ENCODE assay signal across 25 mouse cellular contexts in the genomic region with DNA sequence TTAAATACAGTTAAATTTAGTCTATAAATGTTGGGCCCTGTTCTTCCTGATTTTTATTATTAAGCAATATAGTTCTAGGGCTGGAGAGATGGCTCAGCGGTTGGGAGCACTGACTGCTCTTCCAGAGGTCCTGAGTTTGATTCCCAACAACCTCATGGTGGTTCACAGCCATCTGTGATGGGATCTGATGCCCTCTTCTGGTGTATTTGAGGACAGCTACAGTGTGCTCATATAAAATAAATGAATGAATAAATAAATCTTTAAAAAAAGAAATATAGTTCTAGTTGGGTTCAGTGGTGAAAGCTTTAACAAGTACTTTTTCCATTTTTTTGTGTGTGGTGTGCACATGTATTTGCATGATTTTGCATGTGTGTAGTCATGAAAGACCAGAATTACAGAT. TPM values are rescaled to one million over a fixed set of nuclear protein-coding genes. Genes with fewer than 3 reads are reported as not detected.
DNase-seq lines count a peak whose midpoint lies in the region; ATAC-seq and TF ChIP-seq lines count a peak whose summit lies in the region.
"Had no signal": no experiment of that assay in that cellular context is flagged by ENCODE, and none has a peak within 500 bp of the region (broad histone marks: within the 10 kb centered on the region; RNA-seq: fewer than 3 reads in every experiment).

No protein-coding gene starts in this region.

- in situ Hi-C loops in CH12.LX (cut with MboI; ENCODE audit: low pct_ligation_motif_present, low pct_unique_long_range_greater_than_20kb, low sequenced_read_pairs) (no loop called here), Patski (cut with MboI; ENCODE audit: low pct_unique_long_range_greater_than_20kb) (no loop called here)

- H3K36me3 ChIP-seq in heart, postnatal 0 days (replicated peaks; ENCODE audit: control insufficient read depth, insufficient read depth, low read length): no peaks in the 10 kb centered on the region
- peaks cover 39% of the 10 kb centered on the region for H3K36me3 ChIP-seq in liver, postnatal 0 days (replicated peaks; ENCODE audit: insufficient read depth, low read length)
- no peaks in the 10 kb centered on the region for H3K36me3 ChIP-seq in liver, embryonic 11.5 days (ENCODE audit: control insufficient read depth, insufficient read depth, low read length)
- no peaks in the 10 kb centered on the region for H3K36me3 ChIP-seq in CH12.LX (replicated peaks in 1 of 2; ENCODE audit: control insufficient read depth in 1 of 2, insufficient read depth in 1 of 2, low read length in 1 of 2)
- H3K36me3 ChIP-seq: embryonic facial prominence, embryonic 10.5 days; forebrain, embryonic 15.5 days; heart, embryonic 15.5 days; hindbrain, embryonic 10.5 days; limb, embryonic 10.5 days; lung, embryonic 15.5 days had no signal

- TF ChIP-seq EP300 in heart, postnatal 0 days (IDR thresholded peaks at IDR 0.05; ENCODE audit: low read depth): no peak
- no peak for TF ChIP-seq EP300 in liver, postnatal 0 days (IDR thresholded peaks at IDR 0.05; ENCODE audit: low read depth)
- TF ChIP-seq EP300 in CH12.LX (IDR thresholded peaks at IDR 0.05; ENCODE audit: low read length): no peak

- H3K9ac ChIP-seq in heart, postnatal 0 days (replicated peaks; ENCODE audit: low read depth, low read length): no peak overlapping the region
- no peak overlapping the region for H3K9ac ChIP-seq in liver, postnatal 0 days (replicated peaks)
- no peak overlapping the region for H3K9ac ChIP-seq in liver, embryonic 11.5 days (ENCODE audit: low read depth, low read length)
- H3K9ac ChIP-seq in CH12.LX (ENCODE audit: insufficient read depth, low read depth): no peak overlapping the region
- H3K9ac ChIP-seq: forebrain, embryonic 15.5 days; heart, embryonic 15.5 days; lung, embryonic 15.5 days had no signal

- no peak overlapping the region for H3K27ac ChIP-seq in heart, postnatal 0 days (ENCODE audit: low read depth)
- H3K27ac ChIP-seq in liver, postnatal 0 days (ENCODE audit: low read depth): no peak overlapping the region
- no peak overlapping the region for H3K27ac ChIP-seq in liver, embryonic 11.5 days (ENCODE audit: low read depth, low read length)
- no peak overlapping the region for H3K27ac ChIP-seq in CH12.LX (ENCODE audit: insufficient read depth, low read depth)
- H3K27ac ChIP-seq: embryonic facial prominence, embryonic 10.5 days; forebrain, embryonic 15.5 days; heart, embryonic 15.5 days; hindbrain, embryonic 10.5 days; limb, embryonic 10.5 days; lung, embryonic 15.5 days; macrophage had no signal

- TF ChIP-seq POLR2A in CH12.LX (IDR thresholded peaks at IDR 0.05; ENCODE audit: low read depth, low read length): no peak

- no peak for DNase-seq in heart, postnatal 0 days (ENCODE audit: low spot score)
- DNase-seq in heart, postnatal 25 days (ENCODE audit: low spot score): no peak
- DNase-seq in liver, postnatal 0 days: no peak
- no peak for DNase-seq in liver, embryonic 11.5 days (ENCODE audit: low spot score)
- DNase-seq in CH12.LX (ENCODE audit: extremely low read depth) (no peak), Patski (ENCODE audit: low read depth, low spot score) (no peak)
- DNase-seq in embryo, embryonic 10.5 days (ENCODE audit: low spot score): no peak
- no peak for DNase-seq in embryo, embryonic 11 days
- DNase-seq: B cell, adult 2 months; cerebellum, adult 18-20 months; cerebellum, postnatal 25 days; gastrocnemius, postnatal 25 days; kidney, postnatal 4 days; liver; right cerebral cortex, postnatal 14 days; spleen, adult 18-20 months had no signal

- H3K9me3 ChIP-seq in heart, postnatal 0 days (replicated peaks; ENCODE audit: control insufficient read depth, low read length): no peaks in the 10 kb centered on the region
- no peaks in the 10 kb centered on the region for H3K9me3 ChIP-seq in liver, postnatal 0 days (ENCODE audit: low read length)
- H3K9me3 ChIP-seq in liver, embryonic 11.5 days (ENCODE audit: control insufficient read depth, low read length): no peaks in the 10 kb centered on the region
- H3K9me3 ChIP-seq in CH12.LX (replicated peaks; ENCODE audit: low read length): no peaks in the 10 kb centered on the region
- H3K9me3 ChIP-seq: embryonic facial prominence, embryonic 10.5 days; forebrain, embryonic 15.5 days; heart, embryonic 15.5 days; hindbrain, embryonic 10.5 days; limb, embryonic 10.5 days; lung, embryonic 15.5 days had no signal

- 52% methylated on average over 1 of the region's 1 CpGs for WGBS in heart, postnatal 0 days
- 56% methylated on average over 1 of the region's 1 CpGs for WGBS in liver, postnatal 0 days (ENCODE audit: insufficient replicate concordance)
- 37% methylated on average over 1 of the region's 1 CpGs for WGBS in liver, embryonic 11.5 days

- TF ChIP-seq RAD21 in CH12.LX (IDR thresholded peaks at IDR 0.05; ENCODE audit: low read depth, low read length): peak; percentile 24

- H3K4me1 ChIP-seq in heart, postnatal 0 days (ENCODE audit: control insufficient read depth, insufficient read depth): no peaks in the 10 kb centered on the region
- no peaks in the 10 kb centered on the region for H3K4me1 ChIP-seq in liver, postnatal 0 days (ENCODE audit: insufficient read depth)
- no peaks in the 10 kb centered on the region for H3K4me1 ChIP-seq in liver, embryonic 11.5 days (replicated peaks; ENCODE audit: control insufficient read depth, insufficient read depth, low read length)
- no peaks in the 10 kb centered on the region for H3K4me1 ChIP-seq in CH12.LX (ENCODE audit: control insufficient read depth in 1 of 2, insufficient read depth in 2 of 2)
- H3K4me1 ChIP-seq: embryonic facial prominence, embryonic 10.5 days; forebrain, embryonic 15.5 days; heart, embryonic 15.5 days; hindbrain, embryonic 10.5 days; limb, embryonic 10.5 days; lung, embryonic 15.5 days had no signal

- POLR2A ChIA-PET in Patski (lab: Charles Lee): no interaction called here

- H3K4me3 ChIP-seq in heart, postnatal 0 days (ENCODE audit: low read depth, low read length): no peak overlapping the region
- H3K4me3 ChIP-seq in liver, postnatal 0 days (ENCODE audit: low read depth, low read length): no peak overlapping the region
- no peak overlapping the region for H3K4me3 ChIP-seq in liver, embryonic 11.5 days (ENCODE audit: low read depth, low read length)
- no peak overlapping the region for H3K4me3 ChIP-seq in CH12.LX (replicated peaks in 1 of 3; ENCODE audit: low read depth in 2 of 3, low read length in 2 of 3, poor library complexity in 1 of 3)
- H3K4me3 ChIP-seq: embryonic facial prominence, embryonic 10.5 days; forebrain, embryonic 15.5 days; heart, embryonic 15.5 days; hindbrain, embryonic 10.5 days; limb, embryonic 10.5 days; lung, embryonic 15.5 days had no signal

- H3K4me2 ChIP-seq in heart, postnatal 0 days (ENCODE audit: low read depth, low read length): no peak overlapping the region
- H3K4me2 ChIP-seq in liver, postnatal 0 days (ENCODE audit: low read depth, low read length): no peak overlapping the region
- H3K4me2 ChIP-seq in liver, embryonic 11.5 days: no peak overlapping the region
- H3K4me2 ChIP-seq in CH12.LX (ENCODE audit: insufficient read depth, low read depth, poor library complexity, severe bottlenecking): no peak overlapping the region
- H3K4me2 ChIP-seq: forebrain, embryonic 15.5 days; heart, embryonic 15.5 days; lung, embryonic 15.5 days had no signal

- H3K79me2 ChIP-seq in CH12.LX (replicated peaks; ENCODE audit: control insufficient read depth, extremely low read depth, insufficient read depth, poor library complexity, severe bottlenecking): no peaks in the 10 kb centered on the region

- peak; percentile 22; the same call in 1 of the 2 replicates for TF ChIP-seq CTCF in heart, postnatal 0 days (IDR thresholded peaks at IDR 0.05; ENCODE audit: low read depth)
- peak; percentile 38; the same call in 1 of the 2 replicates for TF ChIP-seq CTCF in liver, postnatal 0 days (IDR thresholded peaks at IDR 0.05; ENCODE audit: low read depth)
- TF ChIP-seq CTCF in CH12.LX (conservative IDR thresholded peaks at IDR 0.05 in 1 of 2, IDR thresholded peaks at IDR 0.05 in 1 of 2; ENCODE audit: low read depth in 2 of 2, low read length in 2 of 2) (peak in 1 of 2 experiments; percentile 48; a peak in 2 of 4 replicates), Patski (IDR thresholded peaks at IDR 0.05) (peak; percentile 54)

- no peak for ATAC-seq in heart, postnatal 0 days (ENCODE audit: insufficient read depth, low read depth)
- ATAC-seq in liver, postnatal 0 days: no peak
- ATAC-seq in liver, embryonic 11.5 days (replicated peaks; ENCODE audit: low FRiP score): no peak
- no peak for ATAC-seq in Patski
- ATAC-seq: forebrain, embryonic 15.5 days; hindbrain, embryonic 16.5 days; intestine, embryonic 16.5 days had no signal

- CTCF ChIA-PET in Patski (lab: Charles Lee): no interaction called here

- intact Hi-C loops in heart, postnatal 25 days (cut with DNase I): no loop called here

- H3K27me3 ChIP-seq in heart, postnatal 0 days (ENCODE audit: control insufficient read depth, insufficient read depth, low read length): no peaks in the 10 kb centered on the region
- no peaks in the 10 kb centered on the region for H3K27me3 ChIP-seq in liver, postnatal 0 days (ENCODE audit: insufficient read depth, low read length)
- no peaks in the 10 kb centered on the region for H3K27me3 ChIP-seq in liver, embryonic 11.5 days (replicated peaks; ENCODE audit: control insufficient read depth, insufficient read depth, low read length)
- H3K27me3 ChIP-seq in CH12.LX (replicated peaks): no peaks in the 10 kb centered on the region
- H3K27me3 ChIP-seq in Patski: no peaks in the 10 kb centered on the region
- H3K27me3 ChIP-seq: forebrain, embryonic 15.5 days; heart, embryonic 15.5 days; lung, embryonic 15.5 days had no signal

- dilution Hi-C loops in CH12.LX (cut with MboI; ENCODE audit: extremely low pct_ligation_motif_present, extremely low pct_unique_long_range_greater_than_20kb, low sequenced_read_pairs): no loop called here

RNA-seq across cellular contexts. Expression of gene Slc22a21, which starts 9.1 kb away (rescaled TPM):
- 1.9 and 3.2 TPM in 2 replicates for total RNA-seq in heart, postnatal 0 days (2014; rRNA removed; ENCODE audit: low replicate concordance)
- polyA plus RNA-seq in heart, postnatal 0 days (2015; fragmentation: Nextera tagmentation; extraction: Ambion mirVana): 0.89 and 1.5 TPM in 2 replicates
- total RNA-seq in heart, postnatal 25 days (2021): 1 to 10 TPM; 1.5 to 1.9 TPM
- polyA plus RNA-seq in liver, postnatal 0 days (2015; fragmentation: Nextera tagmentation; extraction: Ambion mirVana): 0.90 and 1.3 TPM in 2 replicates
- 1.3 and 2.1 TPM in 2 replicates for polyA plus RNA-seq in liver, embryonic 11.5 days (2014; fragmentation: Nextera tagmentation; extraction: Ambion mirVana)
- total RNA-seq in CH12.LX (2012; rRNA removed) (not detected in 2 replicates), CH12.LX (2014; rRNA removed) (not detected in 2 replicates)
- polyA plus RNA-seq in CH12.LX (2012; ENCODE audit: insufficient read length, low read depth) (not detected in 2 replicates), Patski (2021) (3.4 TPM)

RNA-seq across cellular contexts. Expression of gene Slc22a4, which starts 38.7 kb away (rescaled TPM):
- total RNA-seq in heart, postnatal 0 days (2014; rRNA removed; ENCODE audit: low replicate concordance): 2.1 TPM in 2 replicates
- 0.70 and 0.96 TPM in 2 replicates for polyA plus RNA-seq in heart, postnatal 0 days (2015; fragmentation: Nextera tagmentation; extraction: Ambion mirVana)
- 1 to 10 TPM; 5.0 to 5.7 TPM for total RNA-seq in heart, postnatal 25 days (2021)
- 12.9 and 13.4 TPM in 2 replicates for polyA plus RNA-seq in liver, postnatal 0 days (2015; fragmentation: Nextera tagmentation; extraction: Ambion mirVana)
- polyA plus RNA-seq in liver, embryonic 11.5 days (2014; fragmentation: Nextera tagmentation; extraction: Ambion mirVana): 20.6 and 21.5 TPM in 2 replicates
- total RNA-seq in CH12.LX (2012; rRNA removed) (not detected in 2 replicates), CH12.LX (2014; rRNA removed) (not detected in 2 replicates)
- polyA plus RNA-seq in CH12.LX (2012; ENCODE audit: insufficient read length, low read depth) (not detected in 2 replicates), Patski (2021) (42.3 TPM)
